Mouse (Mus musculus) heart, embryonic 16.5 days (tissue): ENCODE measurements around the gene Ptprm. TPM values are rescaled to one million over a fixed set of nuclear protein-coding genes. Genes with fewer than 3 reads are reported as not detected.

Experiments
- ATAC-seq: fragments of 200-750 bp; cut with Nextera tagmentation; replicated peaks from 2 replicates; pipeline ENCODE4 v1.8.0; 2017; ENCODE audit warnings: moderate number of reproducible peaks; ENCODE audit not compliant: insufficient read depth, low FRiP score; ENCODE audit errors: extremely low read depth
- H3K27ac ChIP-seq: fragments of 300-500 bp; sonication (generic); 2 replicates; pipeline ENCODE4 v1.5.1; 2014; ENCODE audit warnings: mild to moderate bottlenecking, low read length, control low read depth, moderate library complexity
- H3K27me3 ChIP-seq: fragments of 300-500 bp; sonication (generic); 2 replicates; pipeline ENCODE4 v1.6.1; 2014; ENCODE audit warnings: low read length, mixed read lengths; ENCODE audit not compliant: control insufficient read depth, insufficient read depth
- H3K36me3 ChIP-seq: fragments of 300-500 bp; sonication (generic); 2 replicates; pipeline ENCODE4 v1.6.1; 2014; ENCODE audit not compliant: control insufficient read depth, insufficient read depth
- H3K4me1 ChIP-seq: fragments of 300-500 bp; sonication (generic); 2 replicates; pipeline ENCODE4 v1.6.1; 2014; ENCODE audit warnings: low read length, mixed read lengths; ENCODE audit not compliant: control insufficient read depth, insufficient read depth
- H3K4me2 ChIP-seq: fragments of 300-500 bp; sonication (generic); 2 replicates; pipeline ENCODE4 v1.6.1; 2014; ENCODE audit warnings: low read depth, mild to moderate bottlenecking, control low read depth, low read length
- H3K4me3 ChIP-seq: fragments of 300-500 bp; sonication (generic); 2 replicates; pipeline ENCODE4 v1.5.1; 2014; ENCODE audit warnings: mild to moderate bottlenecking, control low read depth, low read length
- H3K9ac ChIP-seq: fragments of 300-500 bp; sonication (generic); 2 replicates; pipeline ENCODE4 v1.6.1; 2014; ENCODE audit warnings: low read length, control low read depth
- H3K9me3 ChIP-seq: fragments of 300-500 bp; sonication (generic); replicated peaks from 2 replicates; pipeline ENCODE4 v1.6.1; 2016; ENCODE audit warnings: low read length; ENCODE audit not compliant: control insufficient read depth
- WGBS: fragments of 180-500 bp; shearing (Covaris S2); extraction: QIAGEN DNeasy Blood & Tissue Kit; methylation state at CpG from one replicate; pipeline ENCODE4 v1.1.7; 2014; 5-methylcytosine and 5-hydroxymethylcytosine counted together
- polyA plus RNA-seq: library from polyadenylated mRNA; unstranded; fragments of >200 nt; fragmentation: Nextera tagmentation; extraction: Ambion mirVana; gene quantifications from 2 replicates; pipeline ENCODE4 v1.2.1, GENCODE M21; 2015

The Ptprm gene
- polyA plus RNA-seq, 1 experiment from 2014 or later, result 12.8 TPM

- H3K4me3 ChIP-seq, result no peak overlapping the region
- ATAC-seq, result peak; percentile 55; the same call in 1 of the 2 replicates
- H3K27me3 ChIP-seq, result no peaks in the 10 kb centered on the region
- H3K4me1 ChIP-seq, result peaks cover 5% of the 10 kb centered on the region
- no peak overlapping the region for H3K4me2 ChIP-seq
- no peak overlapping the region for H3K9ac ChIP-seq
- H3K27ac ChIP-seq, result no peak overlapping the region
- no peaks in the 10 kb centered on the region for H3K36me3 ChIP-seq
- WGBS, result 76% methylated on average over 14 of the region's 14 CpGs
- H3K9me3 ChIP-seq, result no peaks in the 10 kb centered on the region
Measured at GRCm38 (mm10) chr17:66769365-66770363, 584.6 kb downstream of the Ptprm start.

GRCm38 (mm10) chr17:66768689-66769275 is 585.5 kb downstream of the Ptprm start:
- H3K9me3 ChIP-seq, result no peaks in the 10 kb centered on the region
- no peak overlapping the region for H3K27ac ChIP-seq
- no peak for ATAC-seq
- H3K36me3 ChIP-seq, result no peaks in the 10 kb centered on the region
- no peaks in the 10 kb centered on the region for H3K27me3 ChIP-seq
- 71% methylated on average over 11 of the region's 11 CpGs for WGBS
- no peak overlapping the region for H3K4me3 ChIP-seq
- H3K4me1 ChIP-seq, result peaks cover 5% of the 10 kb centered on the region
- H3K9ac ChIP-seq, result no peak overlapping the region
- H3K4me2 ChIP-seq, result no peak overlapping the region

- no peak overlapping the region for H3K9ac ChIP-seq
- no peaks in the 10 kb centered on the region for H3K9me3 ChIP-seq
- H3K36me3 ChIP-seq, result no peaks in the 10 kb centered on the region
- H3K4me1 ChIP-seq, result peaks cover 5% of the 10 kb centered on the region
- H3K4me2 ChIP-seq, result no peak overlapping the region
- no peaks in the 10 kb centered on the region for H3K27me3 ChIP-seq
- H3K27ac ChIP-seq, result no peak overlapping the region
- no peak for ATAC-seq
- H3K4me3 ChIP-seq, result no peak overlapping the region
- WGBS, result 82% methylated on average over 6 of the region's 6 CpGs
Measured at GRCm38 (mm10) chr17:66766166-66766565, 588.1 kb downstream of the Ptprm start.

- 59% methylated on average over 2 of the region's 2 CpGs for WGBS
- Histone ChIP-seq H3K27ac (no peak overlapping the region), H3K27me3 (no peaks in the 10 kb centered on the region), H3K9me3 (no peaks in the 10 kb centered on the region), H3K4me1 (no peaks in the 10 kb centered on the region), H3K36me3 (peaks cover 6% of the 10 kb centered on the region), H3K4me3 (no peak overlapping the region), H3K9ac (no peak overlapping the region), H3K4me2 (no peak overlapping the region)
- ATAC-seq, result no peak
Measured at GRCm38 (mm10) chr17:66764435-66764834, 589.8 kb downstream of the Ptprm start.

GRCm38 (mm10) chr17:66762716-66763115 is 591.5 kb downstream of the Ptprm start:
- H3K9ac ChIP-seq, result no peak overlapping the region
- H3K27ac ChIP-seq, result no peak overlapping the region
- WGBS, result 80% methylated on average over 10 of the region's 10 CpGs
- H3K27me3 ChIP-seq, result no peaks in the 10 kb centered on the region
- H3K9me3 ChIP-seq, result no peaks in the 10 kb centered on the region
- H3K4me3 ChIP-seq, result no peak overlapping the region
- peaks cover 6% of the 10 kb centered on the region for H3K36me3 ChIP-seq
- H3K4me1 ChIP-seq, result no peaks in the 10 kb centered on the region
- no peak for ATAC-seq
- no peak overlapping the region for H3K4me2 ChIP-seq

- H3K9ac ChIP-seq, result no peak overlapping the region
- H3K9me3 ChIP-seq, result no peaks in the 10 kb centered on the region
- H3K36me3 ChIP-seq, result peaks cover 6% of the 10 kb centered on the region
- H3K4me2 ChIP-seq, result no peak overlapping the region
- no peak overlapping the region for H3K27ac ChIP-seq
- WGBS, result 78% methylated on average over 26 of the region's 26 CpGs
- no peak overlapping the region for H3K4me3 ChIP-seq
- ATAC-seq, result no peak
- no peaks in the 10 kb centered on the region for H3K27me3 ChIP-seq
- peaks cover 3% of the 10 kb centered on the region for H3K4me1 ChIP-seq
Measured at GRCm38 (mm10) chr17:66761326-66762296, 592.6 kb downstream of the Ptprm start.

- Histone ChIP-seq H3K36me3 (peaks cover 6% of the 10 kb centered on the region), H3K4me1 (peaks cover 3% of the 10 kb centered on the region), H3K4me2 (peak overlapping the region; percentile 37), H3K9ac (no peak overlapping the region), H3K27me3 (no peaks in the 10 kb centered on the region), H3K9me3 (no peaks in the 10 kb centered on the region), H3K27ac (no peak overlapping the region; the same call in 1 of the 2 replicates), H3K4me3 (no peak overlapping the region; the same call in 1 of the 2 replicates)
- 53% methylated on average over 10 of the region's 10 CpGs for WGBS
- no peak for ATAC-seq
Measured at GRCm38 (mm10) chr17:66757025-66757511, 597.2 kb downstream of the Ptprm start.

- Histone ChIP-seq H3K4me2 (no peak overlapping the region), H3K27ac (no peak overlapping the region)
Measured at GRCm38 (mm10) chr17:66756500-66756899, 597.8 kb downstream of the Ptprm start.

More at GRCm38 (mm10) chr17:66756500-66756899, 597.8 kb downstream of the Ptprm start:
- Histone ChIP-seq H3K4me3 (no peak overlapping the region), H3K36me3 (peaks cover 6% of the 10 kb centered on the region), H3K9ac (no peak overlapping the region), H3K27me3 (no peaks in the 10 kb centered on the region), H3K4me1 (peaks cover 3% of the 10 kb centered on the region), H3K9me3 (no peaks in the 10 kb centered on the region)
- no peak for ATAC-seq
- WGBS, result 64% methylated on average over 9 of the region's 9 CpGs
